Mouse (Mus musculus): ENCODE results near the gene Irf9.
A peak's percentile ranks its signal among the peaks of the same experiment; 100 is the strongest.

Gene Irf9

GRCm38 (mm10) chr14:55637795-55638194 is 34.4 kb downstream of the Irf9 start, which contains the start of gene Gm49378:
TSS of gene Gm49378 (minus strand) at chr14:55637895.
- TF ChIP-seq CTCF (conservative IDR thresholded peaks at IDR 0.05; ENCODE audit: low read length) (no peak), POU5F1 (IDR thresholded peaks at IDR 0.05; ENCODE audit: borderline replicate concordance, low read length) (no peak), NANOG (IDR thresholded peaks at IDR 0.05; ENCODE audit: borderline replicate concordance, low read length) (no peak)
- Histone ChIP-seq H3K4me1 (replicated peaks; ENCODE audit: low read depth, low read length) (peaks cover 72% of the 10 kb centered on the region), H3K27me3 (ENCODE audit: insufficient read depth, low read length) (no peaks in the 10 kb centered on the region), H3K9me3 (ENCODE audit: low read length) (no peaks in the 10 kb centered on the region), H3K4me3 (replicated peaks; ENCODE audit: low read length) (no peak within 1 kb of the TSS), H3K36me3 (ENCODE audit: insufficient read depth, low read length) (peaks cover 72% of the 10 kb centered on the region)

DNA sequence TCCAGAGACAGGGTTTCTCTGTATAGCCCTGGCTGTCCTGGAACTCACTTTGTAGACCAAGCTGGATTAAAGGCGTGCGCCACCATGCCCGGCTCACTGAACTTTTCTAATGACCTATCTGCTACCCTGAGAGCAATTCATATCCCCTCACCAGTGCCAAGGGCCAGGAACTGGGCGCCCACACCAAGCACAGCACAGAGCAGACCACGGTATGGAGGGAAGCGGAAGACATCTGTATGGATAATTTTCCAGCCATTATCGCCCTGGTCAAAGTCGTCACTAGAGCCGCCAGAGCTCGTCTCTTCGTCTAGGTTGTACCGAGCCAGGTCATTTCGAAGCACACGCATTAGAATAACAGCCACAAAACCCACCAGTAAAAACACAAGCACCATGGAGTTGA is 37.4 kb downstream of the Irf9 start:
- Histone ChIP-seq H3K4me3 (replicated peaks; ENCODE audit: low read length) (no peak overlapping the region), H3K4me1 (replicated peaks; ENCODE audit: low read depth, low read length) (peaks cover 61% of the 10 kb centered on the region), H3K9me3 (ENCODE audit: low read length) (no peaks in the 10 kb centered on the region), H3K27me3 (ENCODE audit: insufficient read depth, low read length) (no peaks in the 10 kb centered on the region), H3K36me3 (ENCODE audit: insufficient read depth, low read length) (peaks cover 57% of the 10 kb centered on the region)
- no peak for TF ChIP-seq POU5F1 (IDR thresholded peaks at IDR 0.05; ENCODE audit: borderline replicate concordance, low read length)
- TF ChIP-seq NANOG (IDR thresholded peaks at IDR 0.05; ENCODE audit: borderline replicate concordance, low read length) = no peak
- no peak for TF ChIP-seq CTCF (conservative IDR thresholded peaks at IDR 0.05; ENCODE audit: low read length)

GRCm38 (mm10) chr14:55641291-55641690 is 37.9 kb downstream of the Irf9 start:
- H3K27me3 ChIP-seq (ENCODE audit: insufficient read depth, low read length) = no peaks in the 10 kb centered on the region
- peaks cover 61% of the 10 kb centered on the region for H3K4me1 ChIP-seq (replicated peaks; ENCODE audit: low read depth, low read length)
- no peak overlapping the region for H3K4me3 ChIP-seq (replicated peaks; ENCODE audit: low read length)

DNA sequence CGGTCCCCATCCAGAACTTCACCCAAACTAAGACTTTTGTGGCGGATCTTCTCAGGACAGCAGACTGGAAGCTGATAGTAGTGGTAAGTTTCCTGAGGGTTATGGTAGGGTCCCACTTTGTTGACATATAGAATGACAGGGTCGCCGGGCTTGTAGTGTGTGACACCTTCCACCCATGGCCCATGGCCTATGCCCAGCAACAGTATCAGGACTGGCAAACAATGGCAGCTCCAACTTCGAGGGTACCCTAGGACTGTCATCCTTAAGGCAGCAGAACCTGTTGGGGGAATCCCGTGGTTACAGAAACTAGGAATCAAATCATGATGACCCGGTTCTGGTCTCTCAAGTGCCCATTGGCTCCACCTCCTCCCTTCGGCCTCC is 39.3 kb downstream of the Irf9 start:
- TF ChIP-seq CTCF (conservative IDR thresholded peaks at IDR 0.05; ENCODE audit: low read length) (no peak), NANOG (IDR thresholded peaks at IDR 0.05; ENCODE audit: borderline replicate concordance, low read length) (no peak), POU5F1 (IDR thresholded peaks at IDR 0.05; ENCODE audit: borderline replicate concordance, low read length) (no peak)

More at GRCm38 (mm10) chr14:55641291-55641690, 37.9 kb downstream of the Irf9 start:
- H3K9me3 ChIP-seq (ENCODE audit: low read length) = no peaks in the 10 kb centered on the region
- H3K36me3 ChIP-seq (ENCODE audit: insufficient read depth, low read length) = peaks cover 57% of the 10 kb centered on the region
- TF ChIP-seq CTCF (conservative IDR thresholded peaks at IDR 0.05; ENCODE audit: low read length) = no peak
- no peak for TF ChIP-seq NANOG (IDR thresholded peaks at IDR 0.05; ENCODE audit: borderline replicate concordance, low read length)
- no peak for TF ChIP-seq POU5F1 (IDR thresholded peaks at IDR 0.05; ENCODE audit: borderline replicate concordance, low read length)

GRCm38 (mm10) chr14:55643060-55643907 is 39.9 kb downstream of the Irf9 start, which contains the start of gene Tm9sf1:
TSS of gene Tm9sf1 (minus strand) at chr14:55643806.
- H3K36me3 ChIP-seq (ENCODE audit: insufficient read depth, low read length) = peaks cover 40% of the 10 kb centered on the region
- H3K27me3 ChIP-seq (ENCODE audit: insufficient read depth, low read length) = no peaks in the 10 kb centered on the region
- H3K4me1 ChIP-seq (replicated peaks; ENCODE audit: low read depth, low read length) = peaks cover 58% of the 10 kb centered on the region
- H3K9me3 ChIP-seq (ENCODE audit: low read length) = no peaks in the 10 kb centered on the region
- peak within 1 kb of the TSS; percentile 96 for H3K4me3 ChIP-seq (replicated peaks; ENCODE audit: low read length)
- TF ChIP-seq CTCF (conservative IDR thresholded peaks at IDR 0.05; ENCODE audit: low read length) = no peak
- TF ChIP-seq NANOG (IDR thresholded peaks at IDR 0.05; ENCODE audit: borderline replicate concordance, low read length) = no peak
- TF ChIP-seq POU5F1 (IDR thresholded peaks at IDR 0.05; ENCODE audit: borderline replicate concordance, low read length) = no peak

More for the DNA sequence above, 39.3 kb downstream of the Irf9 start:
- Histone ChIP-seq H3K27me3 (ENCODE audit: insufficient read depth, low read length) (no peaks in the 10 kb centered on the region), H3K4me3 (replicated peaks; ENCODE audit: low read length) (peak overlapping the region; percentile 96), H3K9me3 (ENCODE audit: low read length) (no peaks in the 10 kb centered on the region), H3K4me1 (replicated peaks; ENCODE audit: low read depth, low read length) (peaks cover 61% of the 10 kb centered on the region), H3K36me3 (ENCODE audit: insufficient read depth, low read length) (peaks cover 47% of the 10 kb centered on the region)

DNA sequence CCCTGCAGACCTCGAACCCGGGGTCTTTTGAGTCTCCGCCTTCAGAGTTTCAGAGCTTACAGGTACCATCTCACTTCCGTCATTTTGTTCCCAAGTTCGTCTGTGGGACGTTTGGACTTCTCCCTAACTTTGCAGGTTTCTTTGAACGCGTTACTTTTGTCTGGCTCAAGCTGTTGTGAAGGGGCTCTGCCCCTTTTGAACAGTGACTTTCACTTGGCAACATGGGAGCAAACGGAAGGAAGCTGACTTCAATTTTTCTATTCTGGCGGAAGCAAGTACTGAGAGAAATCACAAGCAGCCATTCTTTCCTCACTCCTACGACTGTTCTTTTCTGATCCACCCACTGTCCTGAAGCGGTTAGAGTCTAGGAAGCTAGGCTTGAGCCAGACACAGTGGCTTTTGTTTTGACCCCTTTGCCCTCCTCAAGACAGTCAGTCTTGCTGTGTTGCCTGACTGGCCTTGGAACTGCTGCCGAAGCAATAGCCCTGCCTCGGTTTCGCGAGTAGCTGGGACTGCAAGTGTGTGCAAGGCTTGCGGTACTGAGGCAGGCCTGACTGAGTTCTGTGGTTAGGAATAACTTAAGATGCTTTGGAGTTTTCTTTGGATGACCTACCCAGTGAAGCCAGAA is 41.0 kb downstream of the Irf9 start:
- H3K27me3 ChIP-seq (ENCODE audit: insufficient read depth, low read length) = no peaks in the 10 kb centered on the region
- TF ChIP-seq POU5F1 (IDR thresholded peaks at IDR 0.05; ENCODE audit: borderline replicate concordance, low read length) (no peak), CTCF (conservative IDR thresholded peaks at IDR 0.05; ENCODE audit: low read length) (no peak), NANOG (IDR thresholded peaks at IDR 0.05; ENCODE audit: borderline replicate concordance, low read length) (no peak)
- no peaks in the 10 kb centered on the region for H3K9me3 ChIP-seq (ENCODE audit: low read length)
- peak overlapping the region; percentile 96 for H3K4me3 ChIP-seq (replicated peaks; ENCODE audit: low read length)
- peaks cover 58% of the 10 kb centered on the region for H3K4me1 ChIP-seq (replicated peaks; ENCODE audit: low read depth, low read length)
- H3K36me3 ChIP-seq (ENCODE audit: insufficient read depth, low read length) = peaks cover 30% of the 10 kb centered on the region

DNA sequence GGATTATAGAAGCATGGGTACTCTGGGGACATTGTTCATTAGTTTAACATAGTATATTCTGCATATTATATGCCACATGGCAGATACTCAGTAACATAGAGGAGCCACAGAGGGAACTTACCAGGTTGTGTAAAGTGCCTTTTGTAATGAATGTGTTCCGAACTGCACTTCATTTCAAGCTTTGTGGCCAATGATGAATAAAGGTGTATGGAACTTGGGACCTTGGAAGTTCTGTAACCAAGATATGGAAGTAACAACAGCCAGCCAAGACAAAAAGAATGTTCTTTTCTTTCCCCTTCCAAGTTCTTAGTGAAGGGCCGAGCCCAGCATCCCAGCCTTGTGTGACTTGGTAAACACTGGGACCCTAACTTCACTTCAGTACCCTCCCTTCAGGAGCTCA is 46.5 kb downstream of the Irf9 start, which contains the start of gene Tssk4:
TSS of gene Tssk4 (plus strand) at position 301 of the 400 bp plus-strand sequence.
- no peak for TF ChIP-seq CTCF (conservative IDR thresholded peaks at IDR 0.05; ENCODE audit: low read length)
- TF ChIP-seq NANOG (IDR thresholded peaks at IDR 0.05; ENCODE audit: borderline replicate concordance, low read length) = no peak
- TF ChIP-seq POU5F1 (IDR thresholded peaks at IDR 0.05; ENCODE audit: borderline replicate concordance, low read length) = no peak
- H3K4me3 ChIP-seq (replicated peaks; ENCODE audit: low read length) = no peak within 1 kb of the TSS
- peaks cover 7% of the 10 kb centered on the region for H3K36me3 ChIP-seq (ENCODE audit: insufficient read depth, low read length)
- H3K27me3 ChIP-seq (ENCODE audit: insufficient read depth, low read length) = peaks cover 16% of the 10 kb centered on the region
- no peaks in the 10 kb centered on the region for H3K9me3 ChIP-seq (ENCODE audit: low read length)
- peaks cover 25% of the 10 kb centered on the region for H3K4me1 ChIP-seq (replicated peaks; ENCODE audit: low read depth, low read length)

GRCm38 (mm10) chr14:55651528-55651927 is 48.2 kb downstream of the Irf9 start:
- Histone ChIP-seq H3K4me3 (replicated peaks; ENCODE audit: low read length) (no peak overlapping the region), H3K4me1 (replicated peaks; ENCODE audit: low read depth, low read length) (peaks cover 12% of the 10 kb centered on the region), H3K27me3 (ENCODE audit: insufficient read depth, low read length) (peaks cover 18% of the 10 kb centered on the region), H3K9me3 (ENCODE audit: low read length) (no peaks in the 10 kb centered on the region), H3K36me3 (ENCODE audit: insufficient read depth, low read length) (peaks cover 1% of the 10 kb centered on the region)
- TF ChIP-seq CTCF (conservative IDR thresholded peaks at IDR 0.05; ENCODE audit: low read length) = no peak
- no peak for TF ChIP-seq POU5F1 (IDR thresholded peaks at IDR 0.05; ENCODE audit: borderline replicate concordance, low read length)
- TF ChIP-seq NANOG (IDR thresholded peaks at IDR 0.05; ENCODE audit: borderline replicate concordance, low read length) = no peak

Measured in E14TG2a.4 (cell line).